Mouse (Mus musculus): Measurements from ENCODE around the gene Selenos. TPM values are rescaled to one million over a fixed set of nuclear protein-coding genes. Genes with fewer than 3 reads are reported as not detected.

Gene Selenos
- total RNA-seq, 2 experiments from 2014 or later: 110 to 117 TPM

DNA sequence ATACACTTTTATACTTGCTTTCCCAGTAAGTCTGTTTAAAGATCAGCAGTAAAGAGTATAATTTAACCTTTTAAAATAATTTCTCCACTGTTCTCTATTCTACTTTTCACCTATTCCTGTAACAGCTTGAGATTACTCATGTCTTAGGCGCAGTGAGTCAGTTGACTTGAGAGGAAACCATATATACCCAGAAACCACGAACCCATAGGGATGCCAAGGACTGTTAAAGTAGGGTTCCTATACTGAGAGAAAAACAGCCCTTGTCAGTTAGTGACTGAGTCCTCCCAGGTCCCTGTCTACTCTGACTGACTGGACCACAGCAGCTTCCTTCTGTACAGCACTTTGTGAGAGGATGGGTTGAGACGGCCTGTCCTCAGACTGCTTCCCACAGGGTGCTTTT is 38.6 kb downstream of the Selenos start:
- DNase-seq: no peak

DNA sequence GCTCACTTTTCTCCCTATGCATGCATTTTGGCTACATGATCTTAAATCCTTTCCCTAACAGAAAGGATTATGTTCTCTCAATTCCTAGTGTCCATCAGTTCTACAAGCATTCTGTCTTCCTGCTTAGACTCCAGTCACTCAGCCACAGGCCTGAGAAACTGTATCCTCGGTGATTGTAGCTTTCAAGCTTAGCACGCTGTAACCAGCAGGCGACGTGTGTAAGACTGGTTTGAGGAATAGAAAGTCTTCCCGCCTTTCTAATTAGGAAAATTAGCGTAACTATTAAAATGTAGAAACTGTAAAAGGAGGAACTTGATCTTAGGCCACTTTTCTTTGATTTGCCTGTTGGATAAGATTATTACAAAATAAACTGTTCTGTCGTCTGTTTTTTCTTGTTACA is 39.3 kb downstream of the Selenos start:
- no peak for DNase-seq

DNA sequence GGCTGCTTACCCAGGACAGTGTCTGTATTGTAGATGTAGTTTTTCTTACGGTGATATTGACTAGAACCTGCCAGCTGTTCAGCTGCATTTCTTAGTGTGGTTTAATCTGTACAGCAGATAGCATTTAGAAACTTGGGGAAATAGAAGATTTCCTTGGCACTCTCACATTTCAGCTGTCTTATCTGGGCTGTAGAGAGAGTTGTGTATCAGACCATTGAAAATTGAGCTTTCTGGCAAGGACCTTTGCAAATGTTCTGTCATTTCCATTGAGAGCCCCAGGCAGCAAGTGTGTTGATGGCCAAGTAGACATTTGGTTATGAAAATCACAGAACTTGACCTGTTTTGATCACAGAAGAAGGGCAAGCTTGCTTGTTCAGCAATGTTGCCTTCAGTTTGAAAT is 40.7 kb downstream of the Selenos start:
- DNase-seq: no peak

DNA sequence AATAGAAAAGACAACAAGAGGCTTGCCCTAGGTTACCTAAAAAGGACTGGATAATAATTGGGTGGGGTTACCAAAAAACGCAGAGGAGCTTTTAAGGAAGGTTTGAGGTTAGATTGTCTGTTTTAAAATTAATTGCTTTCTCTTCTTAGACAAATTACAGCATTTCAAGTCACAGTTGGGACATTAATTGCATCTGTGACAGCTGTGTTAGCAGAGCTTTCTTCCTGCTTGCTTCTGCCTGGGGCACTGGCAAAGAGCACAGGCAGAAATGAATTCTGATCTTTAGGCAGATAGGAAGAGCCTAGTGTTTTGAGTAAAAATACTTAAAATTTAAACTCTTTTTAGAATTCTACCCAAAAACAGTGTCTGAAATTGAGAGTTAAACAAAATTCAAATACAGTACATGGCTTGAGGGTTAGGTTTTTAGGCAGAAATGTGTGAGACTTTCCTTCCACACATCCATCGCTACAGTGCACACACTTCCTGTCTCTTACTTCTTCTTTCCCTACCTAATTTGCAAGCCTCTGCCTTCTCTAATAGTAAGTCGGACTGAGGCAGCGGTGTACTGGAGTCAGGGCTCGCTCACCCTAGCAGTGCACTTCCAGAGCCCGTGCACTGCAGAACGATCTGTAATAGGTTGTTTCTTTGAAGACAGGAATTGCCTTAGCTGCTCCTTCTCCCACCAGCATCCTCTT is 41.4 kb downstream of the Selenos start:
- DNase-seq: no peak

DNA sequence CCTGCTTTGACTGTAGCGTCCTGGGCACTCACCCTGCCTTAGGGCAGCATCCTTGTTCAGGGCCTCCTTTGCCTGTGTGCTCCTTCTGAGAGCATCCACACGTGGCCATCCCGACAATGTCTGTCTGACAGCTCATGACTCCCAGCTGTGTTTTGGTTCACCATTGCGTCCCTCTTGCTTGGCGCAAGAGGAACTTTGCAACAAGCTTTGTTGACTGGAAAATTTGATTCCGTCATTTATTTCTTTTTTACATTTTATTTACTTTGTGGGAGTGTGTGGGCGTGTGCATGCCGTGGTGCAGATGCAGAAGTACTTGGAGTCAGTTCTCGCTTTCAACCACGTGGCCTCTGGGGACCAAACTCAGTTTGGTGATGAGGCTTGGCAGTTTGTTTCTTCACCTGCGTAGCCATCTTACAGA is 45.1 kb downstream of the Selenos start:
- no peak for DNase-seq

DNA sequence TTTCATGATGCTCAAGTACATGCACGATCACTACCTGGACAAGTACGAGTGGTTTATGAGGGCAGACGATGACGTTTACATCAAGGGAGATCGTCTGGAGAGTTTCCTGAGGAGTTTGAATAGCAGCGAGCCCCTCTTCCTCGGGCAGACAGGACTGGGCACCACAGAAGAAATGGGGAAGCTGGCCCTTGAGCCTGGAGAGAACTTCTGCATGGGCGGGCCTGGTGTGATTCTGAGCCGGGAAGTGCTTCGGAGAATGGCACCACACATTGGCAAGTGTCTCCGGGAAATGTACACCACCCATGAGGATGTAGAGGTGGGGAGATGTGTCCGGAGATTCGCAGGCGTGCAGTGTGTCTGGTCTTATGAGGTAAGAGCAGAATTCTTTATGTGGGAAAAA is 45.9 kb downstream of the Selenos start:
- DNase-seq: peak in 1 of 2 experiments; percentile 16

DNA sequence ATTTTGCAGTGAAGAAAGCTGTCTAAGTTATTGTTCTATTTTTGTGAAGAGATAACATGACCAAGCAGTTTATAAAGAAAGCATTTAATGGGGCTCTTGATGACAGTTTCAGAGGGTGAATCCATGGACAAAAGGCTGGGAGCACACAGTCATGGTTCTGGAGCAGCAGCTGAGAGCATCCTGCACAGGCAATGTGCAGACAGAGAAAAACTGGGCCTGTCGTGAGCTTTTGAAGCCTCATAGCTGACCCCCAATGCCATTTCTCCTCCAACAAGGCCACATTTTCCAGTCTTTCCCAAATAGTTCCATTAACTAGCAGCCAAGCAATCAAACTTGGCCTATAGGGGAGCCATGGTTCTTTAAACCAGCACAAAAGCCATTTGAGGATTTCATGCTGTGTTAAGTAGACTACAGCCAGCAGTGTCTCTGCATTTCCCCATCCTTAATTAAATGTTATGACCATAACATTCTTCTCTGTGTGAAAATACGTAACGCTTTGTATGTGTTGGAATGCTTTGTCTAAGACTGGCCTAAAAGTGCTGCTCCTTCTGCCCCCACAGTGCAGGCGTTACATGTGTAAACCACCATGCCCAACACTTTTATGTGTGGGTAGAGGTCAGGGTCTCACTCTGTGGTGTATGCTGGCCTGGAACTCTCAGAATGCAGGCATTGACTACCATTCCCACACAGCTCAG is 48.6 kb downstream of the Selenos start:
- DNase-seq: no peak

DNA sequence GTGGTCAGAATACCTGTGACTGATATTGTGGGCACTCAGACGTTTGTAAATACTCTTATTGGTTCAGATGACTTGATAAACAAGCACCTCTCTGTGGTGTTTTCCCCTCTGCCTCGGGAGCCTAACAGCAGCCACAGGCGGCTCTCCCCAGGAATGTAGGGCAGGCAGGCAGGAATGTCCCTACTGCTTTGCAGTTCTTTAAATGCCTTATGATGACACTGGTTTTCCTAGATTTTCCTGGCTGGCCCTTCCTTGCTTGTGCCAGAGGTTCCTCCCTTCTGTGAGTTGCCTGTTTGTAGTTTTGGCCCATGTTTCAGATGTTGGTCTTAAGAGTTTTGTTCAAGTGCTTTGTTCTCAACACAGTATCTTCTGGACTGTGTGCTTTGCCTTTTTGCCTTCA is 49.4 kb downstream of the Selenos start:
- DNase-seq: no peak

DNA sequence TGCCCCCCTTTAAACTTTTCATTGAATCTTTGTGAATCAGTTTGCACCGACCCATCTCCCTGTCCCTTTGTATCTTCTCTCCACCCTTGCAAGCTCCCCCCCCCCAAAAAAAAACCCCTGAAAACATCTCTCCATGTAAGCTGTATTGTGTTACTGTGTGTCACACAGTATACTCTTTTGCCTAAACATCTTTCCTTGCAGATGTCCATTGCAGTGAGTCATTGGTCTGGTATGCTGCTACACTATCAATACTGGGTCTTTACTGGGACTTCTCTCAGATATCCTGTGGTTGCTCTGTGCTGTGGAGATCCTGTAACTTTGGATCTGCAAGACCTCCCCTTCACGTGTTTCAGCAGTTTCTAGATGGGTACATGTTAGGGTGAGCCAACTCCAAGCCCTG is 50.8 kb downstream of the Selenos start:
- no peak for DNase-seq

DNA sequence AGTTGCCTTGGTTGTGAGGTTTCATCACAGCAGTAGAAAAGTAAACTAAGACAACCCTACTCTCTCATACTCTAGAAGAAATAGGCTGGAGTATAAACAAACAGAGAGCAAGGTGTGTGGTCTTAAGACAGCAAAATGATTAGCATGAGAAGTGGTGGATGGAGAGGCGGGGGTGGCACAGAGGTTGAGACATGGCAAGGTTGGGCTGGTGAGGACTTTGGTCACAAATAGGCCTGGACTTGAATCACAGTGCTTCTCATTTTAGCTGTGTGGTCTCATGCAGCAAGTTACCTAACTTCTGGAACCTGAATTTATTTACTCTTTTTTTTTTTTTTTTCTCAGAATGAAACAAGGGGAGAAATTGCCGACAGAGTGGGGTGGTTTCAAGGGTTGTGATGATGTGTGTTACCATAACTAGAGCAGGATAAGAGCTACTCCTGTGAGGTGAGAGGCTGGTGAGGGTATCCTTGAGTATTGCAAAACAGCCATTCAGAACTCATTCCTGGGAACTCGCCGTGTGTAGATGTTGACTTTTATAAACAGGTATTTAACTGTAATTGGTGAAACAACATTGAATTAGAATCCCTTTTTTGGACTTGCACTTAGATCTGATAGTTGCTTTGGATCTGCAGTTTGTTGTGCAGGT is 52.5 kb downstream of the Selenos start:
- DNase-seq: no peak

DNA sequence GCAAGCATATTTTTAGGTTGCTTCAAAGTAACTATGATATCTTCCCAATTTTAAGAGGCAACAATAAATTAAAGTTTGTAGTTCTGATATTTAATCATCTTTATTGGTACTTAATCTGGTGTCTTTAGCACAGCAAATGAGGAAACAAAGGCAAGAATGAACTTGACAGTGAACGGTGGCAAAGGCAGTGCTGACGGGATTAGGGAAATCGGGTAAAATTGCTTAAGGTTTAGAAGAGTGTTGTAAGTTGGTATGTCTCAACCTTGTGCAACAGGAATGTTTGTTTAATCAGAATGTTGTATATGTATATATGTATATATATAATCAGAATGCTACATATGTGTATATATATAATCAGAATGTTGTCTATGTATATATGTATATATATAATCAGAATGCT is 54.7 kb downstream of the Selenos start:
- DNase-seq: no peak

DNA sequence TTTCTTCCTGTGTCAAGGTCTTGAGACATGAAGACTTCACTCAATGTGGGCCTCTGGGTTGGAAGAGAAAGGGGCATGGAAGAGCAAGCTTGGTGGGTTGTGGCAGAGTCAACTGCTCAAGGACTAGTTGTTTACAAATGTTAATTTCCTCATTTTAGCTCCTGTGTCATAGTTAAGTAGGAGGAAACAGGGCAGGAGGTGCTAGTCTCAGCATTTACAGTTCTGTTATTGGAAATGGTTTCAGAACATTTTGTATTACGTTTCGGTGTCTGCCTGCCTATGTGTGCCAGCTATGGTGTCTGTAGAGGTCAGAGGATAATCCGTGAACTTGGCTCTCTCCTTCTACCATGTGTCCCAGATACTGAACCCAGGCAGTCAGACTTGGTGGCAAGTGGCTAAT is 56.2 kb downstream of the Selenos start:
- no peak for DNase-seq

DNA sequence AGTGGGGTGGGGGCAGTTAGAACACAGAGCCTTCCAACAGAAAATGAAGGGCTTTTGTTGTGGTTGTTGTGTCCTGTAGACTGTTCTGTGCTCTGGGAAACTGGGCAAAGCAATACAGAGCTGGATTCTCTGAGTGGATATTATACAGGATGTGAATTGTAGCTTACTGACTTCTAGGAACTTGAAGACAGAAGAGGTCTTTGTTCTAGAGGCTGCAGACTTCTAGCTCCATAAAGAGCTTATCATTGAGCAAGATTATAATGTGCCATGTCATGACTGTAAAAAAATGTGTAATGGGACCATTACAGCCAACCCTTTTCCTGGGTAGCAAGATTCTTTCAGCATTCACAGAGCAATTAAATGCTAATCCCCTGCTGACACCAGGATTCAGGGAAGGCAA is 56.7 kb downstream of the Selenos start:
- no peak for DNase-seq

DNA sequence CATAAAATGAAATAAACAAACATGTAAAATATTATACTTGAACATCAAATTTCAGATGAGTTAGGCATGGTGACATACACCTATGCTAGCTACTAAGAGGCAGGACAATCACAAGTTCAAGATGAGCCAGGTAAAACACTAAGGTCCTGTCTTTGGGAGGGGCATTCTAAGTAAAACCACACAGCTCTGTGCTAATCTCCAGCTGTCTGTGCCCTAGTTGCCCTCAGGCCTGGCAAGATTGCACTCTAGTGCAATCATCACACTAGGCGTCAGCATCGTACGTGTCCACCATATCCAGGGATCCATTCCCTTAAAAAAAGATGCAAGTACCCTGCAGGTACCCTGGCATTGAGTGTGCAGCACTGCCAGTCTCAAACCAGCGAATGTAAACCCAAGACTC is 57.9 kb downstream of the Selenos start:
- no peak for DNase-seq

DNA sequence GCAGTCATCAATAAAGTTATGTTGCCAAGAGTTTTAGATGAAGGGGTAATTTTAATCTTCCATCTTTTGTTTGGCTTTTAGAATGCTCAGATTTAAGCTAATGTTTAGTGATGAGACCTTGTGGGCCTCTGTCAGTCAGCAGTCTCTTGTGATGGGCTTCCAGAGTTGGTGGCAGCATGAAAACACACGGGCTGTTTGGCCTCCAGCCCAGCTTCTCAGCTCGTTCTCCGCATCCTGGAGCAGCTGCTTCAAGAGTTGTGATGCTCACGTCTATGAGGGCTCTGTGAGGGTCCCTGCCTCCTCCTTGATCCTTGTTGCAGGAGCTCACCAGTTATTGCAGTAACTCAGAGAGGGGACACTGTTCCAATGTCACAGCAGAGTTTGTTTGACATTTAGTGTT is 58.9 kb downstream of the Selenos start:
- no peak for DNase-seq

DNA sequence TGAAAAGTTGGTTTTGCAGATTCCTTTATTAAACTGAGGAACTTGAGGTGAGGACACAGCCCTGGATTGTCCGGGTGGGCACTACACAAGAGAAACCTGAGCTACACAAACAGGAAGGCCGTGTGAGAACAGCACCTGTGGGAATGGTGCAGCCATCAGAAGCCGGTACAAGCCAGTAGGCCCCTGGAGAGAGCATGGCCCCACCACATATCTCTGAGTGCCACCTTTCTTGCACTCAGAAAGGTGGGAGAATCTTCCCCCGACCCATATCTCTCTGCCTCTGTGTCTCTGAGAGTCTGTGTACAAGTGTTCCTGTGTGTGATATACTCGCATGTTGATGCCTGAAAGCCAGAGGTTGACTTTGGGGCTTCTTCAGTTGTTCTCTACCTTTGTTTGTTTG is 59.4 kb downstream of the Selenos start:
- no peak for DNase-seq

Other genes with a start within 250 kb of the Selenos start
- 10 to 100 TPM; 19.6 to 20.5 TPM for gene Pcsk6, start 217.9 kb upstream of the Selenos start, total RNA-seq (2021)
- gene Gm45213, start 36.0 kb upstream of the Selenos start, total RNA-seq (2021): not detected
- gene Snrpa1, start 20.6 kb upstream of the Selenos start, total RNA-seq (2021): 10 to 100 TPM; 30.8 to 38.2 TPM
- 10 to 100 TPM; 15.0 to 18.5 TPM for gene Chsy1, start 29.9 kb downstream of the Selenos start, total RNA-seq (2021)